Mouse (Mus musculus): ENCODE results near the gene St6galnac5. TPM values are rescaled to one million over a fixed set of nuclear protein-coding genes. Genes with fewer than 3 reads are reported as not detected.

Gene St6galnac5
- polyA plus RNA-seq, 1 experiment from 2014 or later, result 0.27 TPM

DNA sequence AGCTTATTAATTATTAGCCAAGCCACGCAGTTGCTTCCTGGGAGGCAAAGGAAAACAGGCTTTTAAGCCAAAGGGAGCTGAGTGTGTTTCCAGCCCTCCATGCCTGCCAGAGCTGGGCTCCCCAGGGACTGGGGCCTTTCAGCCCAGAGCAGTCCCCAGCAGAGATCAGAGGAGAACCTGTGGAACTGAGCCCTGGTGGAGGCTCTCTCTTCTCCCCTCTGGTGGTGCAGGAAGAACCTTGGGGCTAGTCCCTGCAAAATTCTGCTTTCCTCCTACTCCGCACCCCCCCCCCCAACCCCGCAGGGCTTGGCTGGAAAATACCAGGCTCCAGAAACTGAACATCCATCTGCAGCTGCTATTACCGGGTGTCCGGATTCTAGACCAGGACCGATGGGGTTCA lies 1.6 kb downstream of the St6galnac5 start:
- no peak for ATAC-seq (ENCODE audit: extremely low read depth, insufficient number of reproducible peaks, low FRiP score, low TSS enrichment)
- H3K4me1 ChIP-seq, result peaks cover 18% of the 10 kb centered on the region
- H3K27me3 ChIP-seq (replicated peaks), result peaks cover 61% of the 10 kb centered on the region
- no peak overlapping the region for H3K27ac ChIP-seq (replicated peaks)
- no peak overlapping the region for H3K9ac ChIP-seq
- H3K9me3 ChIP-seq, result no peaks in the 10 kb centered on the region
- 22% methylated on average over 6 of the region's 6 CpGs for WGBS
- peak overlapping the region; percentile 85 for H3K4me2 ChIP-seq
- H3K4me3 ChIP-seq, result peak overlapping the region; percentile 56
- no peaks in the 10 kb centered on the region for H3K36me3 ChIP-seq

DNA sequence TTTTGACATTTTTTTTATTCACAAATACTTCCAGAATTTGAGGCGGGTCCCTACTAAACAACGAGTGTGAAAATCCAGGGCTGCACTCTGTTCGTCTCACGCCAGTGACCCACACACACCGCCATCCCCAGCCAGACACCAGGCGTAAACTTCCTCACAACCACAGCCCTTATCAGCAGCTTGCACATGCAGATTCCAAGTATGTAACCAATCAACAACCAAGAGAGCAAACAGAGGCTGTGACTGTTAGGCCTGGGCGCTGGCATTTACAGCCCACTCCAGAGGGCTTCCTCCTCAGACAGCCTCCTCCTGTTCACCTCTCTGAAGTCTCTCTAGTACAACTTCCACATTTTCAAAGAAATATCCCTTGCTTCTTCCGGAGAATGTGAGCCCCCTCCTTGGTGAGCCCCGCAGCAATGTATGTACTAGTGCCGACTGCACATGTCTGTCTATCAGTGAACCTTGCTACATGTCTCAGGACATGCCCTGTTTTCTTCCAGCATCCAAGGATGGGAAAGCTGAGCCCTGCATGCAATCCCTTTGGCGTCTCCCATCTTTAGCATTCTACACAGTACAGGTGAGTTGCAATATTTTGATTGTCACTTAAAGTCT lies 2.5 kb downstream of the St6galnac5 start:
- WGBS, result 42% methylated on average over 11 of the region's 11 CpGs
- Histone ChIP-seq H3K9ac (no peak overlapping the region), H3K4me1 (peaks cover 18% of the 10 kb centered on the region), H3K27ac (replicated peaks) (no peak overlapping the region), H3K4me2 (no peak overlapping the region), H3K4me3 (no peak overlapping the region), H3K27me3 (replicated peaks) (peaks cover 61% of the 10 kb centered on the region), H3K9me3 (no peaks in the 10 kb centered on the region), H3K36me3 (no peaks in the 10 kb centered on the region)
- no peak for ATAC-seq (ENCODE audit: extremely low read depth, insufficient number of reproducible peaks, low FRiP score, low TSS enrichment)

DNA sequence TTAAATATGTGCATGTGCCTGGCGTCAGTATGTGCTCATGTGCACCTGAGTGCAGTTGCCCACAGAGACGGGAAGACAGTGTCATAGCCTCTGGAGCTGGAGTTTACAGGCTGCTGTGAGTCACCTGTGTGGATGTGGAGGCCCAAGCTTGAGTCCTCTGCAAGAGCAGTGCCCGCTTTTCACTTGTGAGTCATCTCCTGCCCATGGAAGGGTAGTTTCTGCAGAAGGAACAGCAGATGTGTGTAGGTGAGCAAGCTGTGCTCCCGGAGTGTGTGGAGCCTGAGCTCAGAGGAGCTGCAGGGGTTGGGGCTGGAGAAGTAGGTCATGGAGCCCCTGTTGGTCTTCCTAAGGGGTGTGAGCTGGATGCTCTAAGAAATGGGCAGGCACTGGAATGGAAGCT lies 10.7 kb downstream of the St6galnac5 start:
- no peak overlapping the region for H3K4me2 ChIP-seq
- 76% methylated on average over 4 of the region's 4 CpGs for WGBS
- H3K27ac ChIP-seq (replicated peaks), result no peak overlapping the region
- H3K4me1 ChIP-seq, result no peaks in the 10 kb centered on the region
- no peak for ATAC-seq (ENCODE audit: extremely low read depth, insufficient number of reproducible peaks, low FRiP score, low TSS enrichment)
- H3K4me3 ChIP-seq, result no peak overlapping the region
- H3K9ac ChIP-seq, result no peak overlapping the region
- H3K36me3 ChIP-seq, result no peaks in the 10 kb centered on the region
- H3K9me3 ChIP-seq, result no peaks in the 10 kb centered on the region
- no peaks in the 10 kb centered on the region for H3K27me3 ChIP-seq (replicated peaks)

DNA sequence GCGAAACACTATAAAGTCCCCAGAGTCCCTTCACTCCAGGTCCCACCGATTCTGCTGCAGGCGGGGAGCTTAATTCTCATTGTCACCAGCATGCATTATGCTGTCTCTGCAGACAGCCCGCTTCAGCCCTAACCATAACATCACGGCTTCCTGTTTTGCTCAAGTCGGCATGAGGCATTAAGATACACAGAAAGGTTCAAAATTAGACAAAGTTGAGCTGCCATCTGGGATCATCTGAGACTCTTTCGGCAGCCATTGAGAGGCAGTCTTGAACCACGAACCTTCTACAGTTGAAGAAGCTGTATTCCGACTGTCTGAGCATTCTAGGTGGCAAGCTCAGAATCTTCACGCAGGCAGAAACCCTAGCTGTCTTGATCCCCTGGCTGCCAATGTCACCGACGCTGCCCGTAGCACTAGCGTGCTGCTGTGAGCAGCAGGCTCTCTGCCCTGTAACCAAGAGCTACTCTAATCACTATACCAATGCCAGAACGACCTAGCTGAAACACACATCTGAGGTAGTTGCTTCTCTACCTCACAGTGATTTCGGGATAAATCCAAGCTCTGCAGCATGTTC lies 12.2 kb downstream of the St6galnac5 start:
- Histone ChIP-seq H3K27me3 (replicated peaks) (no peaks in the 10 kb centered on the region), H3K9ac (no peak overlapping the region), H3K4me2 (no peak overlapping the region), H3K4me3 (no peak overlapping the region), H3K27ac (replicated peaks) (no peak overlapping the region), H3K9me3 (no peaks in the 10 kb centered on the region), H3K4me1 (no peaks in the 10 kb centered on the region), H3K36me3 (no peaks in the 10 kb centered on the region)
- no peak for ATAC-seq (ENCODE audit: extremely low read depth, insufficient number of reproducible peaks, low FRiP score, low TSS enrichment)
- WGBS, result 67% methylated on average over 16 of the region's 16 CpGs

DNA sequence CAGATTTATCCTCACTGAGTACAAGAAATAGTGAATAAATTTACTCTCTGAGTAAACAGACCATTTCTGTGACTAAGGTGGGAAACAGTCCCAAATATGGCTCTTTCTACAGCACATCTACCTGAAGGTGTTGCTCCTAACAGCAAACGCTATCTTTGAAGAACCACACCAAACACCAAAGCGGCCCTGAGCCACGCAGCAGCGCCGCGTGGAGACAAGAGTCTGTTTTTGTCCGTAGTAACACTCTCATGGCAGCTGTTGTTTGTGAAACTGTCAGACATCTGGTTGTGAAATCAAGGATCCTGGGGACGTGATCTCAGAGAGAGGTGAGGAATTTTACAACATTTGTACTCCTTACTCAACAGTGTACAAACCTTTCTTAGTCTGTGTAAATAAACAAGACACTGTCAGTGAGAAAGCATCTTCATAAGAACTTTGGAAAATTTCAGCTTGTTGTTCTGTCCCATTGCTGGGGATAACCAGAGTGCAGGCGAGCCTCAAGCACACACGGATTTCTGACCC lies 20.1 kb downstream of the St6galnac5 start:
- H3K4me3 ChIP-seq, result no peak overlapping the region
- H3K36me3 ChIP-seq, result no peaks in the 10 kb centered on the region
- H3K27ac ChIP-seq (replicated peaks), result no peak overlapping the region
- H3K9me3 ChIP-seq, result no peaks in the 10 kb centered on the region
- no peaks in the 10 kb centered on the region for H3K4me1 ChIP-seq
- no peaks in the 10 kb centered on the region for H3K27me3 ChIP-seq (replicated peaks)
- WGBS, result 66% methylated on average over 10 of the region's 10 CpGs
- no peak overlapping the region for H3K4me2 ChIP-seq
- ATAC-seq (ENCODE audit: extremely low read depth, insufficient number of reproducible peaks, low FRiP score, low TSS enrichment), result no peak
- H3K9ac ChIP-seq, result no peak overlapping the region

DNA sequence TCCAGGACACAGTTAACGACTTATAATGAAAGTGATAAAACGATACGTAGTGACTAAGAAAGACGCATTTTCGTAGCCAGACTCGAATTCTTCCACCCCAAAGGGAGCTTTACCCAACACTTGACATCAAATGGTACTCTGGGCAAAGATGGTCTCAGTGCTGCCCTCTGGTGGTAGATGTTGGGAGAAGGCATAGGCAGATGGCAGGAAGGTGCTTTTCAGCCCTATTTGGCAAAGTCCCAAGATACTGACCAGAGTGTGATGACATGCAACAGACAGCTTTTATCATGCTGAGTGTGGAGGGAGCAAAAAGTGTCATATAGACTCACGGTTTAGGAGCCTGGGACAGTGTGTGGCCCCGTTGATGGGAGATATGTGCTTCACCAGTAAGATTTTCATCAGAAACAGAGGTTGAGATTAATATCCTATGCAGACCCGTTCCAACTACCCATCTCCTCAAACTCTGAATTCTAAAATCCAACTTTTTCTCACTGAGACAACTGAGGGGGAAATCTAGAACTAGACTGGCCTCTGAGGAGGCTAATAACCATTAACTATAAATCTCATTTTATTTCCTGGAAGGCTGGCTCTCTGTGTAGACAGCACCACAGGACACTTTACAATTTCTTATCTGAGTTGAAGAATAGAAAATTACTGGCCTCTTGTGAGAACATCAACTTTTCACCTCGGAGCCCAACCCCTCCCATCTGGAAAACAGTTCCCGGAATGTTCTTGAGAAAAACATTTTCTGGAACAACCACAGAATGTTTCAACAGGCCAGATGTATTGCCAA lies 23.5 kb downstream of the St6galnac5 start:
- no peaks in the 10 kb centered on the region for H3K9me3 ChIP-seq
- WGBS, result 48% methylated on average over 11 of the region's 11 CpGs
- no peak for ATAC-seq (ENCODE audit: extremely low read depth, insufficient number of reproducible peaks, low FRiP score, low TSS enrichment)
- no peak overlapping the region for H3K4me3 ChIP-seq
- H3K9ac ChIP-seq, result no peak overlapping the region
- H3K27me3 ChIP-seq (replicated peaks), result no peaks in the 10 kb centered on the region
- H3K36me3 ChIP-seq, result no peaks in the 10 kb centered on the region
- no peak overlapping the region for H3K4me2 ChIP-seq
- no peak overlapping the region for H3K27ac ChIP-seq (replicated peaks)
- H3K4me1 ChIP-seq, result 0 out of 2 replicates have a peak, but pooled peaks cover 3% of the 10 kb centered on the region

DNA sequence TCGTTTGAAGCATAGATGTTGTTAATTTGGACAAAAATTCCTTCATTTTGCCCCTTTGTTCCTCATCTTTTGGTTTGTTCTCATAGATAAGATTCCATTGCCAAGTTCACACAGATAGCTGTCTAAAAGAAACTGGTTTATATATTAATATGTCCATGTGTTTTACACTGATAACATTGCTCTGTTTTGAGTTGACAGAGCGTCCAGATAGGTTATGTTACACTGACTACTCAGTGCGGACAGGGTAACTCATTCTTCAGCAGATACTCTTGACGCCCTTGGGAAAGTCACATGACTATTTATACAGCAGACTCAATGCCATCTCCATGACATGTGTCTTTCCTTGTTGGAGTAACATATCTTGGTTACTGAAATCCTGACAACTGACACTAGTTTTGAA lies 25.3 kb downstream of the St6galnac5 start:
- 0 out of 2 replicates have a peak, but pooled peaks cover 3% of the 10 kb centered on the region for H3K4me1 ChIP-seq
- H3K27me3 ChIP-seq (replicated peaks), result no peaks in the 10 kb centered on the region
- H3K4me2 ChIP-seq, result no peak overlapping the region
- H3K36me3 ChIP-seq, result no peaks in the 10 kb centered on the region
- 60% methylated on average over 4 of the region's 4 CpGs for WGBS
- H3K27ac ChIP-seq (replicated peaks), result no peak overlapping the region
- no peak overlapping the region for H3K9ac ChIP-seq
- ATAC-seq (ENCODE audit: extremely low read depth, insufficient number of reproducible peaks, low FRiP score, low TSS enrichment), result no peak
- no peak overlapping the region for H3K4me3 ChIP-seq
- no peaks in the 10 kb centered on the region for H3K9me3 ChIP-seq

DNA sequence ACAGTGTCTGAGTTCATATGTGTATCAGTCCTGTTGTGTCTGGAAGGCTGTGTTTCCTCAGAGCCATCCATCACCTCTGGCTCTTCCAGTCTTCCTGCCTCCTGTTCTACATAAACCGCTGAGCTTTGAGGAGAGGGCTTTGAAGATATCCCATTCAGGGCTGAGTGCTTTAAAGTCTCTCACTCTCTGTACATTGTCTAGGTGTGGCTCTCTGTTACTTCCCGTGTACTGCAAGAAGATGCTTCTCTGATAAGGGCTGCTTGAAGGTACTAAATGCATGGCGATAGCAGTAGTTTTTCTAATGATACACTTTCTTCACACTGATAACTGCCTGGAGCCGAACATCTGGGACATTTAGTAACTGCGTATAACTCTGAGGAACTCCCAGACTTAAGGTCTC lies 26.0 kb downstream of the St6galnac5 start:
- Histone ChIP-seq H3K27me3 (replicated peaks) (no peaks in the 10 kb centered on the region), H3K4me2 (no peak overlapping the region), H3K9me3 (peaks cover 1% of the 10 kb centered on the region; the same call in 1 of the 2 replicates), H3K4me1 (0 out of 2 replicates have a peak, but pooled peaks cover 3% of the 10 kb centered on the region), H3K9ac (no peak overlapping the region), H3K27ac (replicated peaks) (no peak overlapping the region), H3K4me3 (no peak overlapping the region), H3K36me3 (no peaks in the 10 kb centered on the region)
- ATAC-seq (ENCODE audit: extremely low read depth, insufficient number of reproducible peaks, low FRiP score, low TSS enrichment), result no peak
- WGBS, result 53% methylated on average over 5 of the region's 5 CpGs

DNA sequence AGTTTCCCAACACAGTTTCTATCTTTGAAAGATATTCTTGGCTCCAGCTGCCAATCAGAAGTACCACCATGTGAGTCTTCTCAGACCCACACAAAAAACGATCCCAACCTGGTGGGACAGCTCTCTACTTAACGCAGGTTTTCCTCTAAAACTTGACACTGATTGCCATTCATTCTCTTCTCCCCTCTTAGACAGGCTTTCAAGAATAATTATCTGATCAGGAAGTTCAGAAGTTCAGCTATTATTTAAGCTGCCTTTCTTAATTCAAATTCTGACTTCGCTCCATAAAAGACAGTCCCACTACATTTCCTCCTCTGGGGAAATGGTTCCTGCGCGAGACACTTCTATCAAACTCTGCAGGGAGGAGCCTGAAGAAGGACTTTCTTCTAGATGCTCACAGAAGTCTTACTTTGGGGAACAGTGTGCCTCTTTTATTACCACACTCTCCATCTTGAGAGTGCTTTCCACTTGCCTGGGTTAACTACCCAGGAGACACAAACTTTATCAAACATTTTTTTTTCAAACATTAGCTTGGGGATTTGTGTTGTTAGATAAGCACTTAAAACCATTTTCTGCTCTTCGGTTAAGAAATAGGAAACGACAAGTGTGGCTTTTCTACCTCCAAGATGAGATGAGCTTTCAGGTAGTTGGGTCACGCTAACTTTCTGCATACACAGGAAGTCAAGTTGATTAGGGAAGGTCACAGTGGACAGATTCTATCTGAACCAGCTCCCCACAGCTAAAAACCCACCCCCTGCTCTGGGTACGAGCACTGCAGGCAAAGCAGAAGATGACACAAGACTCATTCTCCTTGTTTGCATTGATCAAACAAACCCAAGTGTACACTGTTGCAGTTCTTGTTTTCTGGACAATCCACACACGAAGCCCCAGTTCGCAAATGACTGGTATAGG lies 30.2 kb downstream of the St6galnac5 start:
- Histone ChIP-seq H3K36me3 (no peaks in the 10 kb centered on the region), H3K4me2 (no peak overlapping the region), H3K9me3 (peaks cover 3% of the 10 kb centered on the region; the same call in 1 of the 2 replicates), H3K27me3 (replicated peaks) (no peaks in the 10 kb centered on the region), H3K4me3 (no peak overlapping the region), H3K4me1 (0 out of 2 replicates have a peak, but pooled peaks cover 3% of the 10 kb centered on the region), H3K9ac (no peak overlapping the region), H3K27ac (replicated peaks) (no peak overlapping the region)
- no peak for ATAC-seq (ENCODE audit: extremely low read depth, insufficient number of reproducible peaks, low FRiP score, low TSS enrichment)
- 64% methylated on average over 11 of the region's 11 CpGs for WGBS

DNA sequence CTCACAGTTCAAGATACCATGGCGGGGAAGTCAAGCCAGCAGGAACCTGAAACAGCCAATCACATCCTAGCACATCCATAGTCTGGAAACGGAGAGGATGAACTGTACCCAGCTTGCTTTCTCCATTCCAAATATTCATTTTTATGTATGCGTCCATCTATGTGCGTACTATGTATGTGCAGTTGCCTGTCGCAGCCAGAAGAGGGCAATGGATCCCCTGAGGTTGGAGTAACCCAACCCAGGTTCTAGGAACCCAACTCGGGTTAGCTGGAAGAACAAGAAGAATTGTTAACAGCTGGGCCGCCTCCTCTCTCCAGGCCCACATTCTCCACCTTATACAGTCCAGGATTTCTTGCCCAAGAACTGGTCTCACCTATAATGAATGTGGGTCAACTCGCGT lies 31.1 kb downstream of the St6galnac5 start:
- no peak overlapping the region for H3K4me3 ChIP-seq
- H3K9ac ChIP-seq, result no peak overlapping the region
- peaks cover 3% of the 10 kb centered on the region; the same call in 1 of the 2 replicates for H3K9me3 ChIP-seq
- no peak overlapping the region for H3K27ac ChIP-seq (replicated peaks)
- no peaks in the 10 kb centered on the region for H3K36me3 ChIP-seq
- no peak for ATAC-seq (ENCODE audit: extremely low read depth, insufficient number of reproducible peaks, low FRiP score, low TSS enrichment)
- no peaks in the 10 kb centered on the region for H3K4me1 ChIP-seq
- 84% methylated on average over 9 of the region's 9 CpGs for WGBS
- no peaks in the 10 kb centered on the region for H3K27me3 ChIP-seq (replicated peaks)
- no peak overlapping the region for H3K4me2 ChIP-seq

DNA sequence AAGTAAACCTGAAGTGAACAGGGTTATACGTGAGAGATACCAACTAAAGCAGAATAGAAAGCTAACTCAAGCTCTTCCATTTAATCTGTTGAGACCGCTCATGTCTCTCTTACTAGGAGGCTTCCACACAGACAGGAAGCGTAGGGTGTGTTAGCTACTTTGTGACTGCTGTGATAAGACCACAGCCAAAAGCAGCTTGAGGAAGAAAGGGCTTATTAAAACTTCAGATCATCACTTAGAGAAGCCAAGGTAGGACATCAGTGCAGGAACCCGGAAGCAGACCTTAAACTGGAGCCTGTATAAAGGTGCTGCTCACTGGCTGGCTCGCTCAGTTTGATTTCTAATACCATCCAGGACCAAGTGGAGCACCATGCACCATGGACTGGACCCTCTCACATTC lies 31.7 kb downstream of the St6galnac5 start:
- Histone ChIP-seq H3K4me3 (no peak overlapping the region), H3K9ac (no peak overlapping the region), H3K4me1 (no peaks in the 10 kb centered on the region), H3K9me3 (peaks cover 3% of the 10 kb centered on the region; the same call in 1 of the 2 replicates), H3K4me2 (no peak overlapping the region), H3K36me3 (no peaks in the 10 kb centered on the region), H3K27me3 (replicated peaks) (no peaks in the 10 kb centered on the region), H3K27ac (replicated peaks) (no peak overlapping the region)
- no peak for ATAC-seq (ENCODE audit: extremely low read depth, insufficient number of reproducible peaks, low FRiP score, low TSS enrichment)
- 66% methylated on average over 5 of the region's 5 CpGs for WGBS

Data from heart, embryonic 13.5 days (tissue).